Mouse (Mus musculus): ENCODE data around the gene Enox1. TPM values are rescaled to one million over a fixed set of nuclear protein-coding genes. Genes with fewer than 3 reads are reported as not detected.

Gene Enox1
- polyA plus RNA-seq, 1 experiment = 3.1 TPM

- Histone ChIP-seq H3K36me3 (ENCODE audit: control insufficient read depth, insufficient read depth, low read length, poor library complexity, severe bottlenecking) (peaks cover 11% of the 10 kb centered on the region), H3K4me3 (ENCODE audit: low read depth, low read length) (no peak overlapping the region), H3K9me3 (replicated peaks; ENCODE audit: control insufficient read depth, insufficient read depth, low read length, poor library complexity, severe bottlenecking) (no peaks in the 10 kb centered on the region), H3K4me1 (ENCODE audit: control insufficient read depth, insufficient read depth, low read length) (no peaks in the 10 kb centered on the region), H3K9ac (ENCODE audit: low read depth, poor library complexity, severe bottlenecking) (no peak overlapping the region), H3K27me3 (ENCODE audit: control insufficient read depth, insufficient read depth, low read length, poor library complexity, severe bottlenecking) (no peaks in the 10 kb centered on the region), H3K27ac (ENCODE audit: insufficient read depth, low read length) (no peak overlapping the region)
- no peak for TF ChIP-seq EP300 (IDR thresholded peaks at IDR 0.05; ENCODE audit: insufficient read depth, low read depth, low read length)
- TF ChIP-seq CTCF (IDR thresholded peaks at IDR 0.05; ENCODE audit: low read depth, low read length) = no peak
- TF ChIP-seq POLR2A (IDR thresholded peaks at IDR 0.05; ENCODE audit: insufficient read depth, low read length) = no peak
Observed at GRCm38 (mm10) chr14:77585031-77585800, 428.7 kb downstream of the Enox1 start.

- H3K27ac ChIP-seq (ENCODE audit: insufficient read depth, low read length) = no peak overlapping the region
- no peaks in the 10 kb centered on the region for H3K9me3 ChIP-seq (replicated peaks; ENCODE audit: control insufficient read depth, insufficient read depth, low read length, poor library complexity, severe bottlenecking)
- peaks cover 11% of the 10 kb centered on the region for H3K36me3 ChIP-seq (ENCODE audit: control insufficient read depth, insufficient read depth, low read length, poor library complexity, severe bottlenecking)
- TF ChIP-seq EP300 (IDR thresholded peaks at IDR 0.05; ENCODE audit: insufficient read depth, low read depth, low read length) (no peak), CTCF (IDR thresholded peaks at IDR 0.05; ENCODE audit: low read depth, low read length) (no peak)
- no peaks in the 10 kb centered on the region for H3K27me3 ChIP-seq (ENCODE audit: control insufficient read depth, insufficient read depth, low read length, poor library complexity, severe bottlenecking)
- no peaks in the 10 kb centered on the region for H3K4me1 ChIP-seq (ENCODE audit: control insufficient read depth, insufficient read depth, low read length)
- no peak overlapping the region for H3K4me3 ChIP-seq (ENCODE audit: low read depth, low read length)
- no peak overlapping the region for H3K9ac ChIP-seq (ENCODE audit: low read depth, poor library complexity, severe bottlenecking)
Observed at GRCm38 (mm10) chr14:77586033-77586432, 429.5 kb downstream of the Enox1 start.

DNA sequence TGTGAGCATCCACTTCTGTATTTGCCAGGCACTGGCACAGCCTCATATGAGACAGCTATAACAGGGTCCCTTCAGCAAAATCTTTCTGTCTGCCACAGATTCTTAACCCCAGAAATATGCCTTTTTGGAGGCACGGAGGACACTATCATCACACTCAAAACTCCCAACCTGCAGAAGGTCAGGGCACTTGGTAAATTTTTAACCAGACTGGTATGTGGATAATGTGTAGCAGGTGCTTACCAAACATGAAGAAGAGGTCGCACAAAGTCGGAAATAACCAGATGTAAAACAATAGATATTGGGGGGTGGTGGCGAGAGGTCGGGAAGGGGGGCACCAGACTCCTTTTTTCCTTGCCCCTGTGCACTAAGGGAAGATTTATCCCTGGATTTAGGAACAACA, 430.6 kb downstream of the Enox1 start:
- Histone ChIP-seq H3K27ac (ENCODE audit: insufficient read depth, low read length) (no peak overlapping the region), H3K4me3 (ENCODE audit: low read depth, low read length) (no peak overlapping the region), H3K9me3 (replicated peaks; ENCODE audit: control insufficient read depth, insufficient read depth, low read length, poor library complexity, severe bottlenecking) (no peaks in the 10 kb centered on the region), H3K4me1 (ENCODE audit: control insufficient read depth, insufficient read depth, low read length) (no peaks in the 10 kb centered on the region), H3K27me3 (ENCODE audit: control insufficient read depth, insufficient read depth, low read length, poor library complexity, severe bottlenecking) (no peaks in the 10 kb centered on the region), H3K9ac (ENCODE audit: low read depth, poor library complexity, severe bottlenecking) (no peak overlapping the region), H3K36me3 (ENCODE audit: control insufficient read depth, insufficient read depth, low read length, poor library complexity, severe bottlenecking) (peaks cover 11% of the 10 kb centered on the region)
- TF ChIP-seq EP300 (IDR thresholded peaks at IDR 0.05; ENCODE audit: insufficient read depth, low read depth, low read length) (no peak), CTCF (IDR thresholded peaks at IDR 0.05; ENCODE audit: low read depth, low read length) (no peak)

DNA sequence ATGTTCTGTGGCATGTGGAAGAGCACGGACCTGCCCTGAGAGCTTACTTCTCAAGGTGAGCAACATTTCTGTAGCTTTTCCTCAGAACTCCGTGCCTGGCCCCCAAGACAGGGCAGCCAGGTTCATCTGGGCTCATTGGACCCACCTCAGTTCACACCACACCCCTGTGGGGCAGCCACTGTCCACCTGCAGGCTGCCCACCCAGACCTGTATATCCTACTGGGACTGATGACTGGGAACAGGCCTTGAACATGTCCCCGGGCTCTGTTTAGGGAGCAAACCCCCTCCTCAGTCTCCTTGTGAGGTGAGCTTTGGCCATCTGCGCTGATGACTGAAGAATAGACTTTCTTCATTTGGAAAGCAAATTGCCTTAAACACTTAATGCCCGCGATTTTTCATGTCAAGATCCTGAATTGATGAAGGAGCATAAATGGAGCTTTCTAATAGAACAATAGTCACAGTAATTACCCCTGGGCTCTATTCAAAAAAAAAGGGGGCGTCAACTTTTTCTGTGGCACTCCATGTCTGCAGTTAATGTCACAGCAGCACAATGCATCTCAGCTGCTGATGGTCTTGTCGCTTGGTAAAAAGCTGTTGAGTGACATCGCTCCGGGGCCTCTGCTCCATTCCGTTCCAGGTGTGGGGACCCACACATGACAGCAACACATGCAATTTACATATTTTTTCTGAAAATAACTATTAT, 436.7 kb downstream of the Enox1 start:
- Histone ChIP-seq H3K9ac (ENCODE audit: low read depth, poor library complexity, severe bottlenecking) (no peak overlapping the region), H3K9me3 (replicated peaks; ENCODE audit: control insufficient read depth, insufficient read depth, low read length, poor library complexity, severe bottlenecking) (no peaks in the 10 kb centered on the region), H3K4me3 (ENCODE audit: low read depth, low read length) (no peak overlapping the region), H3K4me1 (ENCODE audit: control insufficient read depth, insufficient read depth, low read length) (no peaks in the 10 kb centered on the region), H3K36me3 (ENCODE audit: control insufficient read depth, insufficient read depth, low read length, poor library complexity, severe bottlenecking) (peaks cover 21% of the 10 kb centered on the region), H3K27me3 (ENCODE audit: control insufficient read depth, insufficient read depth, low read length, poor library complexity, severe bottlenecking) (no peaks in the 10 kb centered on the region), H3K27ac (ENCODE audit: insufficient read depth, low read length) (no peak overlapping the region)
- TF ChIP-seq EP300 (IDR thresholded peaks at IDR 0.05; ENCODE audit: insufficient read depth, low read depth, low read length) = no peak

GRCm38 (mm10) chr14:77596216-77597175, 439.9 kb downstream of the Enox1 start:
- Histone ChIP-seq H3K9me3 (replicated peaks; ENCODE audit: control insufficient read depth, insufficient read depth, low read length, poor library complexity, severe bottlenecking) (no peaks in the 10 kb centered on the region), H3K27me3 (ENCODE audit: control insufficient read depth, insufficient read depth, low read length, poor library complexity, severe bottlenecking) (no peaks in the 10 kb centered on the region), H3K36me3 (ENCODE audit: control insufficient read depth, insufficient read depth, low read length, poor library complexity, severe bottlenecking) (peaks cover 18% of the 10 kb centered on the region), H3K4me3 (ENCODE audit: low read depth, low read length) (no peak overlapping the region), H3K4me1 (ENCODE audit: control insufficient read depth, insufficient read depth, low read length) (no peaks in the 10 kb centered on the region), H3K9ac (ENCODE audit: low read depth, poor library complexity, severe bottlenecking) (no peak overlapping the region), H3K27ac (ENCODE audit: insufficient read depth, low read length) (no peak overlapping the region)
- no peak for TF ChIP-seq EP300 (IDR thresholded peaks at IDR 0.05; ENCODE audit: insufficient read depth, low read depth, low read length)
- no peak for TF ChIP-seq CTCF (IDR thresholded peaks at IDR 0.05; ENCODE audit: low read depth, low read length)
- TF ChIP-seq POLR2A (IDR thresholded peaks at IDR 0.05; ENCODE audit: insufficient read depth, low read length) = no peak

Data from ES-Bruce4 (cell line).